Mouse (Mus musculus) liver, embryonic 14.5 days (tissue): ENCODE results near the gene Muc13.

ENCODE experiments used
- CTCF ChIP-seq: IDR thresholded peaks from 2 replicates; pipeline ENCODE4 v1.5.1; 2016; ENCODE audit warnings: antibody characterized with exemption, low read depth, control low read depth
- EP300 ChIP-seq: IDR thresholded peaks from 2 replicates; pipeline ENCODE4 v1.6.1; 2016; ENCODE audit warnings: antibody characterized with exemption, low read depth

- TF ChIP-seq CTCF, result no peak
- no peak for TF ChIP-seq EP300
These were observed 2.9 kb downstream of the Muc13 start for GRCm38 (mm10) chr16:33796756-33797155.
